Mouse (Mus musculus): ENCODE measurements around the gene Slc46a2.

DNA sequence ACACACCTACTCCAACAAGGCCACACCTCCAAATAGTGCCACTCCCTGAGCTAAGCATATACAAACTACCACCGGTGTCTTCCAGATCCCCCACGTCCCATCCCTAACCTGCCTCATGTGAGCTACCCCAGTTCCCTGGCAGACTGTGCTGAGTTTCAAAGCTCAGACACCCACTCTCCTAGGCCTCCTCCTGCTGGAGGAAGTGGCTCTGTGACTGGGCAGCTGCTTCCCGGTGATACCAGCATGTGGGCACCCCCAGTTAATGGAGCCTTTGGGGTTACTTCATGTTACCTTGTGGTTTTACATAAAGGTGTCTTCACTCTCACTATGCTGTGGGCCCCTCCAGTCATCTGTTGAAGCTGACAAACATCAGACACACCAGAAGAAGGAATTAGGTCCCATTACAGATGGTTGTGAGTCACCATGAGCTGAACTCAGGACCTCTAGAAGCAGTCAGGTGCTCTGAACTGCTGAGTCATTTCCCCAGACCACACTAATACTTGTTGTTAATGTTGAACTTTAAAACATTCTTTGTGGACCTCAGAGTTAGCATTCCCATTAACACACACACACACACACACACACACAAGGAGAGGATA is 19.8 kb downstream of the Slc46a2 start:
- TF ChIP-seq POLR2A (IDR thresholded peaks at IDR 0.05; ENCODE audit: control insufficient read depth, extremely low read depth, insufficient read depth, low read length, poor library complexity): no peak
- TF ChIP-seq CTCF (IDR thresholded peaks at IDR 0.05; ENCODE audit: borderline replicate concordance, control insufficient read depth, extremely low read depth, insufficient read depth, low read length, poor library complexity): no peak

Measured in thymus, adult 2 months (tissue).